Mouse (Mus musculus): Measurements from ENCODE around the gene Srarp.

GRCm38 (mm10) chr4:141455526-141455925 lies 19.6 kb upstream of the Srarp start:
- no peak for TF ChIP-seq TAL1 (IDR thresholded peaks at IDR 0.05; ENCODE audit: low read length)
- no peak for TF ChIP-seq GATA1 (IDR thresholded peaks at IDR 0.05; ENCODE audit: low read length)
